Mouse (Mus musculus): ENCODE data around the gene Gm20379.

The Gm20379 gene

DNA sequence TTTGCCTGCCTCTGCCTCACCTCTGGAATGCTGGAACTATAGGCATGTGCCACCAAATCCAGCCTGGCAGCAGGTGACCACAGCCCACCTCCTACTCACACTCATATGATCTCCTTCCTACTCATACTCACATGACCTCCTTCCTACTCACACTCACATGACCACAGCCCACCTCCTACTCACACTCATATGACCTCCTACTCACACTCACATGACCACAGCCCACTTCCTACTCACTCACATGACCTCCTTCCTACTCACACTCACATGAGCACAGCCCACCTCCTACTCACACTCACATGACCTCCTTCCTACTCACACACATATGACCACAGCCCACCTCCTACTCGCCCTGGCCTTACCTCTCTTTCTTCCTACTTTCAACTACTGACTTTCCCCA, 31.1 kb downstream of the Gm20379 start:
- DNase-seq (ENCODE audit: low spot score in 2 of 2), result no peak

- peak in 1 of 2 experiments; percentile 12 for DNase-seq (ENCODE audit: low spot score in 2 of 2)
Measured at GRCm38 (mm10) chr13:92337773-92338462, 32.1 kb downstream of the Gm20379 start.

- no peak for DNase-seq (ENCODE audit: low spot score in 2 of 2)
Measured at GRCm38 (mm10) chr13:92339787-92340186, 34.0 kb downstream of the Gm20379 start.

DNA sequence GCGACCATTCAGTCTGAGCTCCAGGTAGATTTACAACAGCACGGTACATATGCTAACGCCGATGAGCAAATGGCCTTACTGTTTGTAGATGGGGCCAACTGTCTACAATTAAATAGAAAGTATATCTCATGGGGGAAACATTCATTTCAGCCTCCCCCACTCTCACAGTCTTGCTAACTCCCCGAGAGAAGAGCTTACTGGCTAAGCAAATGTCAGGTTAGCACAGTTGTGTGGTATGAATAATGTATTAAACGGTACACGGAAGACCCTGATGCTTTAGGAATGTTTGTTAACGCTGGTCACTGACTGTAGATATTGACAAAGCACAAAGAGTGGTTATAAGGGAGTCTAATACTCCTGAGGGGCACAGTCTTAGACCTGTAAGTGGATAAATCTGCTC, 38.3 kb downstream of the Gm20379 start:
- no peak for DNase-seq (ENCODE audit: low spot score in 2 of 2)

DNA sequence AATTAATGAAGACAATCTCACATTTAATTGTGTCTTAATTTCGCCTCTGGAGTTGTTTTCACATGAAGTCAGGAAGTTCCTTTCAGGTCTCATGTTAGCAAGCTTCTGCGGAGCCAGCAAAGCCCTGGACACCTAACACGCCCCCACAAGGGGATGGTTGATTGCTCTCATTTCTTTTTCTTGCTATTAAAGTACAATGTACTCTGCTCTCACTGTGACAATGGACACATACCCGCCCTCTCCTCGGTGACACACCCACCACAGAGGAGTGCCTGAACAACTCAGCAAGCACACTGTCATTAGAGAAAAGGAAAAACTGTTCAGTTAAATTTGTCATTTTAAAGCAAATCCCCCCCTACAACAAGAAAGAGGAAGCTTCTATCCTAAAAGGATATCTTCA, 40.6 kb downstream of the Gm20379 start:
- DNase-seq (ENCODE audit: low spot score in 2 of 2), result no peak

- DNase-seq (ENCODE audit: low spot score in 2 of 2), result no peak
Measured at GRCm38 (mm10) chr13:92351100-92351499, 45.3 kb downstream of the Gm20379 start.

- DNase-seq (ENCODE audit: low spot score in 2 of 2), result no peak
Measured at GRCm38 (mm10) chr13:92353956-92354355, 48.2 kb downstream of the Gm20379 start.

GRCm38 (mm10) chr13:92354456-92355271, 48.9 kb downstream of the Gm20379 start, which contains the start of the genes Dhfr and Msh3:
Dhfr (plus strand) TSS chr13:92354726.
Msh3 (minus strand) TSS chr13:92355003.
- peak; percentile 96 to 98 for DNase-seq (ENCODE audit: low spot score in 2 of 2)

DNA sequence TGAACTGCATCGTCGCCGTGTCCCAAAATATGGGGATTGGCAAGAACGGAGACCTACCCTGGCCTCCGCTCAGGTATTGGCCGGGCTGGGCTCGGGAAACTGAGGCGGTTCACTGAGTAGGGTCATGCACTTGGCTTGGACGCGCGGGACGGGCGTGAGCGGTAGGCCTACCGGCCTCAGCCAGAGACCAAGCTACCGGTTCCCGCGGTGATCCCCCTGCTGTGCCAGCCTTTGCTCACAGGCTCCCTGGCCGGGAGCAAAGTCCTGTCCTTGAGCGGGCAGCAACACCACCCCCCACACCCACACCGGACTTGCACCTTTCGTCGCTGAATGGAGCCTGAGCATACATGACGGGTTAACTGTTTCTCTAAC, 49.5 kb downstream of the Gm20379 start:
- no peak for DNase-seq (ENCODE audit: low spot score in 2 of 2)

DNA sequence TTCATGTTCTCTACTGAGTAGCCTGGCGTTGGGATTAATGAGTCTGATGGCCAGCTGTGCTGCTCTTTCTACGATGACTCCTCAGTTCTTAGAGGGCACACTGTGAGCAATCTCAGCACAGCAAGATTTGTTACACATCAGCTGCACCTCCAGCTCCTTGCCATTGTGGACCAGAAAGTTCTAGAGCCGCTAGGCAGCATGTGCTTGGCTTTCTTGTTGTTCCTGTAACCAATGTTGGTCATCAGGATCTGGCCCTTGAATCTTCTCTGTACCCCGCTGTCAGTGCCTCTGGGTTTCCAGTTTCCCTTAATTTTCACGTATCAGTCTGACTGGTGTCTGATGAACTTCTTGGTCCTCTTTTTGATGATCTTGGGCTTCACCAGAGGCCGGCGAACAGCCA, 50.6 kb downstream of the Gm20379 start:
- DNase-seq (ENCODE audit: low spot score in 2 of 2), result no peak

Measured in right cerebral cortex, adult 2 months (tissue).